Mouse (Mus musculus) MEL (cell line): Measurements from ENCODE around the gene Slc44a1. TPM values are rescaled to one million over a fixed set of nuclear protein-coding genes. Genes with fewer than 3 reads are reported as not detected.

Experiments
- DNase-seq: peaks from one replicate; pipeline ENCODE4 v3.0.0; 2011; ENCODE audit warnings: low read depth, low spot score
- H3K27ac ChIP-seq: 2 replicates; pipeline ENCODE4 v1.5.1; 2012; ENCODE audit warnings: low read depth, mild to moderate bottlenecking, control low read depth, low read length, moderate library complexity; ENCODE audit not compliant: control insufficient read depth
- H3K27me3 ChIP-seq, 2 experiments: fragments of 150-350 bp in 1 of 2; sonication (generic) in 1 of 2; 2 replicates each; pipeline ENCODE4 v1.6.1; 2012; ENCODE audit warnings: low read length in 2 of 2, mild to moderate bottlenecking in 2 of 2, improper control_type of control experiment in 1 of 2, moderate library complexity in 1 of 2; ENCODE audit not compliant: insufficient read depth in 2 of 2, control insufficient read depth in 1 of 2
- H3K36me3 ChIP-seq, 2 experiments: 2 replicates each; pipeline ENCODE4 v1.6.1; 2012 to 2014; ENCODE audit warnings: low read length in 2 of 2, improper control_type of control experiment in 1 of 2, inconsistent platforms in 1 of 2, mild to moderate bottlenecking in 1 of 2; ENCODE audit not compliant: insufficient read depth in 2 of 2, control insufficient read depth in 1 of 2
- H3K4me1 ChIP-seq, 2 experiments: fragments of 150-350 bp in 1 of 2; sonication (generic) in 1 of 2; 2 replicates each; pipeline ENCODE4 v1.6.1; 2012; ENCODE audit warnings: low read length in 2 of 2, improper control_type of control experiment in 1 of 2, mild to moderate bottlenecking in 1 of 2; ENCODE audit not compliant: insufficient read depth in 2 of 2, control insufficient read depth in 1 of 2
- H3K4me3 ChIP-seq, 2 experiments: fragments of 150-350 bp in 1 of 2; sonication (generic) in 1 of 2; 2 replicates each; pipeline ENCODE4 v1.5.1; 2012; ENCODE audit warnings: low read depth in 2 of 2, low read length in 2 of 2, mild to moderate bottlenecking in 2 of 2, moderate library complexity in 2 of 2, control low read depth in 1 of 2, improper control_type of control experiment in 1 of 2; ENCODE audit not compliant: control insufficient read depth in 1 of 2, insufficient read depth in 1 of 2
- H3K79me2 ChIP-seq: 2 replicates; pipeline ENCODE4 v1.6.1; 2012; ENCODE audit warnings: mild to moderate bottlenecking, low read length, moderate library complexity; ENCODE audit not compliant: control insufficient read depth, poor library complexity, insufficient read depth
- H3K9ac ChIP-seq: 2 replicates; pipeline ENCODE4 v1.6.1; 2012; ENCODE audit warnings: low read depth, mild to moderate bottlenecking, control low read depth, low read length, moderate library complexity; ENCODE audit not compliant: control insufficient read depth, poor library complexity, severe bottlenecking
- H3K9me3 ChIP-seq: fragments of 150-350 bp; sonication (generic); replicated peaks from 2 replicates; pipeline ENCODE4 v1.6.1; 2012; ENCODE audit warnings: mild to moderate bottlenecking, low read length, improper control_type of control experiment, moderate library complexity; ENCODE audit not compliant: insufficient read depth
- CHD2 ChIP-seq: IDR thresholded peaks from 2 replicates; pipeline ENCODE4 v1.6.1; 2011; ENCODE audit warnings: low read length, improper control_type of control experiment
- CTCF ChIP-seq, 3 experiments: IDR thresholded peaks in 2 of 3; conservative IDR thresholded peaks in 1 of 3; 2 replicates each; pipeline ENCODE4 v1.5.1; 2011 to 2012; ENCODE audit warnings: low read length in 3 of 3, low read depth in 2 of 3, mild to moderate bottlenecking in 2 of 3, improper control_type of control experiment in 1 of 3, inconsistent platforms in 1 of 3, mixed read lengths in 1 of 3, moderate library complexity in 1 of 3; ENCODE audit not compliant: control insufficient read depth in 1 of 3, insufficient read depth in 1 of 3, poor library complexity in 1 of 3, severe bottlenecking in 1 of 3
- E2F4 ChIP-seq: IDR thresholded peaks from 2 replicates; pipeline ENCODE4 v1.6.1; 2011; ENCODE audit warnings: low read depth, low read length, improper control_type of control experiment, borderline replicate concordance
- ELF1 ChIP-seq: IDR thresholded peaks from 2 replicates; pipeline ENCODE4 v1.6.1; 2014; ENCODE audit warnings: low read depth, mild to moderate bottlenecking, inconsistent platforms, low read length, improper control_type of control experiment, moderate library complexity
- ETS1 ChIP-seq: IDR thresholded peaks from 2 replicates; pipeline ENCODE4 v1.6.1; 2012; ENCODE audit warnings: low read depth, mild to moderate bottlenecking, inconsistent platforms, low read length, improper control_type of control experiment, moderate library complexity
- KAT2A ChIP-seq: conservative IDR thresholded peaks from 2 replicates; pipeline ENCODE4 v1.6.1; 2012; ENCODE audit warnings: low read depth, low read length, improper control_type of control experiment, inconsistent platforms
- MAFK ChIP-seq: IDR thresholded peaks from 2 replicates; pipeline ENCODE4 v1.6.1; 2011; ENCODE audit warnings: low read depth, mild to moderate bottlenecking, low read length, improper control_type of control experiment, borderline replicate concordance
- MAZ ChIP-seq: IDR thresholded peaks from 2 replicates; pipeline ENCODE4 v1.6.1; 2012; ENCODE audit warnings: low read depth, mild to moderate bottlenecking, inconsistent platforms, low read length, improper control_type of control experiment
- MEF2A ChIP-seq: IDR thresholded peaks from 2 replicates; pipeline ENCODE4 v1.6.1; 2014; ENCODE audit warnings: low read depth, mild to moderate bottlenecking, inconsistent platforms, low read length, improper control_type of control experiment; ENCODE audit not compliant: poor library complexity, insufficient replicate concordance, severe bottlenecking; ENCODE audit errors: extremely low read depth
- MXI1 ChIP-seq: IDR thresholded peaks from 2 replicates; pipeline ENCODE4 v1.6.1; 2011; ENCODE audit warnings: mild to moderate bottlenecking, low read depth, low read length, improper control_type of control experiment
- MYB ChIP-seq: IDR thresholded peaks from 2 replicates; pipeline ENCODE4 v1.6.1; 2011; ENCODE audit warnings: mild to moderate bottlenecking, low read depth, low read length, improper control_type of control experiment
- NELFE ChIP-seq: IDR thresholded peaks from 2 replicates; pipeline ENCODE4 v1.6.1; 2011; ENCODE audit warnings: low read depth, low read length, improper control_type of control experiment
- NRF1 ChIP-seq: IDR thresholded peaks from 2 replicates; pipeline ENCODE4 v1.6.1; 2014; ENCODE audit warnings: low read depth, mild to moderate bottlenecking, inconsistent platforms, low read length, improper control_type of control experiment, moderate library complexity; ENCODE audit not compliant: poor library complexity, insufficient read depth, severe bottlenecking
- POLR2A ChIP-seq, 2 experiments: IDR thresholded peaks; 2 replicates each; pipeline ENCODE4 v1.6.1; 2011 to 2012; ENCODE audit warnings: low read length in 2 of 2, mild to moderate bottlenecking in 2 of 2, control low read depth in 1 of 2, improper control_type of control experiment in 1 of 2, low read depth in 1 of 2, moderate library complexity in 1 of 2; ENCODE audit not compliant: control insufficient read depth in 1 of 2, insufficient read depth in 1 of 2, poor library complexity in 1 of 2
- RCOR1 ChIP-seq: IDR thresholded peaks from 2 replicates; pipeline ENCODE4 v1.6.1; 2012; ENCODE audit warnings: low read depth, mild to moderate bottlenecking, inconsistent platforms, low read length, improper control_type of control experiment
- SIN3A ChIP-seq: IDR thresholded peaks from 2 replicates; pipeline ENCODE4 v1.6.1; 2012; ENCODE audit warnings: low read length, improper control_type of control experiment, inconsistent platforms
- SMC3 ChIP-seq: IDR thresholded peaks from 2 replicates; pipeline ENCODE4 v1.6.1; 2011; ENCODE audit warnings: low read depth, low read length, improper control_type of control experiment
- TAL1 ChIP-seq: IDR thresholded peaks from 2 replicates; pipeline ENCODE4 v1.6.1; 2012; ENCODE audit warnings: mild to moderate bottlenecking, inconsistent platforms, low read length, moderate library complexity, mixed read lengths
- TCF12 ChIP-seq: IDR thresholded peaks from 2 replicates; pipeline ENCODE4 v1.6.1; 2014; ENCODE audit warnings: low read depth, mild to moderate bottlenecking, inconsistent platforms, low read length, improper control_type of control experiment, moderate library complexity
- UBTF ChIP-seq: IDR thresholded peaks from 2 replicates; pipeline ENCODE4 v1.6.1; 2012; ENCODE audit warnings: low read depth, mild to moderate bottlenecking, inconsistent platforms, low read length, improper control_type of control experiment, moderate library complexity, borderline replicate concordance; ENCODE audit not compliant: insufficient read depth
- ZC3H11A ChIP-seq: IDR thresholded peaks from 2 replicates; pipeline ENCODE4 v1.6.1; 2012; ENCODE audit warnings: low read depth, mild to moderate bottlenecking, inconsistent platforms, low read length, improper control_type of control experiment
- polyA plus RNA-seq, 2 experiments: library from polyadenylated mRNA; stranded (reverse) in 1 of 2; unstranded in 1 of 2; fragments of >175 nt in 1 of 2; fragments of >200 nt in 1 of 2; gene quantifications; 2 replicates each; pipeline versions ENCODE4 v1.2.1 to v1.2.4; 2012; ENCODE audit warnings: low replicate concordance in 2 of 2, low read depth in 1 of 2; ENCODE audit not compliant: insufficient read length in 2 of 2, insufficient read depth in 1 of 2, missing spikeins in 1 of 2
- total RNA-seq: library from RNA; depleted of rRNA; stranded (reverse); fragments of 300-350 nt; gene quantifications from 2 replicates; pipeline ENCODE4 v1.2.3, GENCODE M21; 2012

Gene Slc44a1
- total and polyA plus RNA-seq, 3 experiments = 9.6 to 10.6 TPM; not detected in 1

- no peak overlapping the region for H3K9ac ChIP-seq
- H3K4me1 ChIP-seq = peaks cover 35 to 57% of the 10 kb centered on the region in 2 experiments
- H3K36me3 ChIP-seq = peaks cover 0 to 63% of the 10 kb centered on the region in 2 experiments; a peak in 2 of 4 replicates
- H3K27me3 ChIP-seq = no peaks in the 10 kb centered on the region
- no peak for TF ChIP-seq E2F4
- TF ChIP-seq NRF1 = no peak
- no peak for TF ChIP-seq MAFK
- no peak for TF ChIP-seq TAL1
- TF ChIP-seq NELFE = no peak
- no peak for TF ChIP-seq CHD2
- no peak for TF ChIP-seq MYB
- no peak for TF ChIP-seq MEF2A
- TF ChIP-seq CTCF (IDR thresholded peaks at IDR 0.05 in 2 of 3, conservative IDR thresholded peaks at IDR 0.05 in 1 of 3; ENCODE audit: control insufficient read depth in 1 of 3, insufficient read depth in 1 of 3, low read depth in 2 of 3, low read length in 3 of 3, poor library complexity in 1 of 3, severe bottlenecking in 1 of 3) = no peak
- no peak for TF ChIP-seq SMC3
- no peak for TF ChIP-seq POLR2A (IDR thresholded peaks at IDR 0.05; ENCODE audit: control insufficient read depth in 1 of 2, insufficient read depth in 1 of 2, low read depth in 1 of 2, low read length in 2 of 2, poor library complexity in 1 of 2)
- no peak for TF ChIP-seq ETS1
- no peak for TF ChIP-seq MAZ
- no peak for TF ChIP-seq RCOR1
- TF ChIP-seq SIN3A = no peak
- TF ChIP-seq KAT2A = no peak
- TF ChIP-seq ELF1 = no peak
- no peak for TF ChIP-seq UBTF
- TF ChIP-seq TCF12 = no peak
- TF ChIP-seq, all 39 proteins: peak for 0
- Histone ChIP-seq H3K79me2 (no peaks in the 10 kb centered on the region), H3K9me3 (no peaks in the 10 kb centered on the region), H3K4me3 (no peak overlapping the region), H3K27ac (peak overlapping the region; percentile 41; the same call in 1 of the 2 replicates)
- no peak for DNase-seq
Measured at GRCm38 (mm10) chr4:53415873-53416637, 24.2 kb upstream of the Slc44a1 start.

- peak overlapping the region in 1 of 2 experiments; percentile 8; a peak in 1 of 4 replicates for H3K4me3 ChIP-seq
- H3K9ac ChIP-seq = peak overlapping the region; percentile 49
- H3K9me3 ChIP-seq = no peaks in the 10 kb centered on the region
- peaks cover 0 to 57% of the 10 kb centered on the region in 2 experiments; a peak in 2 of 4 replicates for H3K36me3 ChIP-seq
- TF ChIP-seq POLR2A (IDR thresholded peaks at IDR 0.05; ENCODE audit: control insufficient read depth in 1 of 2, insufficient read depth in 1 of 2, low read depth in 1 of 2, low read length in 2 of 2, poor library complexity in 1 of 2) (0 out of 4 replicates have a peak, but pooled peaks of 1 of the 2 experiments have one; percentile 33), ZC3H11A (no peak), MXI1 (0 out of 2 replicates have a peak, but pooled peaks have one; percentile 6)
- peak overlapping the region; percentile 41 for H3K27ac ChIP-seq
- peak; percentile 30 for DNase-seq
- no peaks in the 10 kb centered on the region for H3K27me3 ChIP-seq
- H3K79me2 ChIP-seq = no peaks in the 10 kb centered on the region
- peaks cover 31 to 56% of the 10 kb centered on the region in 2 experiments for H3K4me1 ChIP-seq
Measured at GRCm38 (mm10) chr4:53416928-53417327, 23.3 kb upstream of the Slc44a1 start.
